Mouse (Mus musculus) midbrain, embryonic 12.5 days (tissue): ENCODE results near the gene Arhgap9. TPM values are rescaled to one million over a fixed set of nuclear protein-coding genes. Genes with fewer than 3 reads are reported as not detected.

Source experiments
- ATAC-seq: fragments of 200-750 bp; cut with Nextera tagmentation; 2 replicates; pipeline ENCODE4 v1.8.0; 2017; ENCODE audit warnings: low read depth, moderate TSS enrichment, moderate library complexity; ENCODE audit not compliant: low FRiP score
- H3K27ac ChIP-seq: fragments of 300-500 bp; sonication (generic); replicated peaks from 2 replicates; pipeline ENCODE4 v1.5.1; 2016; ENCODE audit warnings: mild to moderate bottlenecking
- H3K27me3 ChIP-seq: fragments of 300-500 bp; sonication (generic); 2 replicates; pipeline ENCODE4 v1.6.1; 2016; ENCODE audit warnings: mild to moderate bottlenecking
- H3K36me3 ChIP-seq: fragments of 300-500 bp; sonication (generic); 2 replicates; pipeline ENCODE4 v1.6.1; 2016
- H3K4me1 ChIP-seq: fragments of 300-500 bp; sonication (generic); 2 replicates; pipeline ENCODE4 v1.6.1; 2016
- H3K4me2 ChIP-seq: fragments of 300-500 bp; sonication (generic); replicated peaks from 2 replicates; pipeline ENCODE4 v1.6.1; 2016; ENCODE audit warnings: mild to moderate bottlenecking, moderate library complexity
- H3K4me3 ChIP-seq: fragments of 300-500 bp; sonication (generic); 2 replicates; pipeline ENCODE4 v1.5.1; 2016; ENCODE audit warnings: mild to moderate bottlenecking
- H3K9ac ChIP-seq: fragments of 300-500 bp; sonication (generic); replicated peaks from 2 replicates; pipeline ENCODE4 v1.6.1; 2016; ENCODE audit warnings: mild to moderate bottlenecking, moderate library complexity
- H3K9me3 ChIP-seq: fragments of 300-500 bp; sonication (generic); 2 replicates; pipeline ENCODE4 v1.6.1; 2016; ENCODE audit warnings: mild to moderate bottlenecking
- WGBS: fragments of 180-500 bp; shearing (Covaris S2); methylation state at CpG from one replicate; pipeline ENCODE4 v1.1.7; 2016; 5-methylcytosine and 5-hydroxymethylcytosine counted together
- polyA plus RNA-seq: library from polyadenylated mRNA; unstranded; fragments of >200 nt; fragmentation: Nextera tagmentation; extraction: Ambion mirVana; gene quantifications from 2 replicates; pipeline ENCODE4 v1.2.1, GENCODE M21; 2016

Gene Arhgap9
- polyA plus RNA-seq, 1 experiment from 2014 or later, result 1.1 TPM

- no peak within 1 kb of the TSS for H3K27ac ChIP-seq
- H3K4me1 ChIP-seq, result peaks cover 7% of the 10 kb centered on the region; the same call in 1 of the 2 replicates
- ATAC-seq, result no peak
- H3K4me3 ChIP-seq, result no peak within 1 kb of the TSS
- peaks cover 24% of the 10 kb centered on the region for H3K27me3 ChIP-seq
- H3K9ac ChIP-seq, result no peak within 1 kb of the TSS
- no peaks in the 10 kb centered on the region for H3K36me3 ChIP-seq
- 86% methylated on average over 18 of the region's 18 CpGs for WGBS
- no peaks in the 10 kb centered on the region for H3K9me3 ChIP-seq
- H3K4me2 ChIP-seq, result no peak within 1 kb of the TSS
These were observed 32.4 kb downstream of the Arhgap9 start, which contains the start of gene Inhbe for GRCm38 (mm10) chr10:127353909-127354895. Gene Inhbe, minus strand, starts transcription at chr10:127354411.

- Histone ChIP-seq H3K9ac (no peak overlapping the region), H3K36me3 (no peaks in the 10 kb centered on the region), H3K9me3 (no peaks in the 10 kb centered on the region), H3K27me3 (peaks cover 21% of the 10 kb centered on the region), H3K27ac (no peak overlapping the region), H3K4me1 (peaks cover 7% of the 10 kb centered on the region; the same call in 1 of the 2 replicates), H3K4me2 (no peak overlapping the region), H3K4me3 (no peak overlapping the region)
- WGBS, result 39% methylated on average over 10 of the region's 10 CpGs
- ATAC-seq, result no peak
These were observed 33.6 kb downstream of the Arhgap9 start for GRCm38 (mm10) chr10:127355336-127355735.

GRCm38 (mm10) chr10:127360714-127361113 is 39.0 kb downstream of the Arhgap9 start:
- no peak overlapping the region for H3K4me2 ChIP-seq
- no peaks in the 10 kb centered on the region for H3K27me3 ChIP-seq
- no peaks in the 10 kb centered on the region for H3K9me3 ChIP-seq
- no peak overlapping the region for H3K9ac ChIP-seq
- ATAC-seq, result no peak
- no peaks in the 10 kb centered on the region for H3K4me1 ChIP-seq
- H3K4me3 ChIP-seq, result no peak overlapping the region
- no peak overlapping the region for H3K27ac ChIP-seq
- H3K36me3 ChIP-seq, result no peaks in the 10 kb centered on the region
- 88% methylated on average over 3 of the region's 3 CpGs for WGBS

GRCm38 (mm10) chr10:127367116-127367515 is 45.4 kb downstream of the Arhgap9 start:
- Histone ChIP-seq H3K9ac (no peak overlapping the region), H3K27me3 (no peaks in the 10 kb centered on the region), H3K9me3 (no peaks in the 10 kb centered on the region), H3K4me2 (no peak overlapping the region), H3K4me3 (no peak overlapping the region), H3K27ac (no peak overlapping the region), H3K4me1 (no peaks in the 10 kb centered on the region), H3K36me3 (no peaks in the 10 kb centered on the region)
- ATAC-seq, result no peak
- 65% methylated on average over 5 of the region's 5 CpGs for WGBS

DNA sequence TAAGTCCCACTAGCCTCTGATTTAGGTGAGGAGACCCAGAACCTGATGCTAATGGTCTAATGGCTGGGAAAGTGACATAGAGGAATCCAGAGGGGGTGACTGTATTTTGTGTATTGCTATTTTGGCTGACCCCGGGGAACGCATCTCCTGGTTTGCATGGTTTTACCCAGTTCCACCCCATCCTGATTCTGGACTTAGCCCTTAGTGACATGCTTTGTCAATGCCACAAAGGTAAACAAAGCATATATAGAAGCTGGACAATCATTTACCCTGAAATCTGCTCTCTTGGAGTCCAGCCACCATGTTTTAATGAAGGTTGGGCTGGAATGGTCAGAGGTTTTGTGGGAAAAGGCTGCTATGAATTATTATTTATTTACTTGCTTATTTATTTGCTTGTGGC is 46.5 kb downstream of the Arhgap9 start:
- Histone ChIP-seq H3K9ac (no peak overlapping the region), H3K4me1 (no peaks in the 10 kb centered on the region), H3K36me3 (no peaks in the 10 kb centered on the region), H3K4me3 (no peak overlapping the region), H3K9me3 (no peaks in the 10 kb centered on the region), H3K4me2 (no peak overlapping the region), H3K27me3 (no peaks in the 10 kb centered on the region), H3K27ac (no peak overlapping the region)
- no peak for ATAC-seq
- 84% methylated on average over 2 of the region's 2 CpGs for WGBS

DNA sequence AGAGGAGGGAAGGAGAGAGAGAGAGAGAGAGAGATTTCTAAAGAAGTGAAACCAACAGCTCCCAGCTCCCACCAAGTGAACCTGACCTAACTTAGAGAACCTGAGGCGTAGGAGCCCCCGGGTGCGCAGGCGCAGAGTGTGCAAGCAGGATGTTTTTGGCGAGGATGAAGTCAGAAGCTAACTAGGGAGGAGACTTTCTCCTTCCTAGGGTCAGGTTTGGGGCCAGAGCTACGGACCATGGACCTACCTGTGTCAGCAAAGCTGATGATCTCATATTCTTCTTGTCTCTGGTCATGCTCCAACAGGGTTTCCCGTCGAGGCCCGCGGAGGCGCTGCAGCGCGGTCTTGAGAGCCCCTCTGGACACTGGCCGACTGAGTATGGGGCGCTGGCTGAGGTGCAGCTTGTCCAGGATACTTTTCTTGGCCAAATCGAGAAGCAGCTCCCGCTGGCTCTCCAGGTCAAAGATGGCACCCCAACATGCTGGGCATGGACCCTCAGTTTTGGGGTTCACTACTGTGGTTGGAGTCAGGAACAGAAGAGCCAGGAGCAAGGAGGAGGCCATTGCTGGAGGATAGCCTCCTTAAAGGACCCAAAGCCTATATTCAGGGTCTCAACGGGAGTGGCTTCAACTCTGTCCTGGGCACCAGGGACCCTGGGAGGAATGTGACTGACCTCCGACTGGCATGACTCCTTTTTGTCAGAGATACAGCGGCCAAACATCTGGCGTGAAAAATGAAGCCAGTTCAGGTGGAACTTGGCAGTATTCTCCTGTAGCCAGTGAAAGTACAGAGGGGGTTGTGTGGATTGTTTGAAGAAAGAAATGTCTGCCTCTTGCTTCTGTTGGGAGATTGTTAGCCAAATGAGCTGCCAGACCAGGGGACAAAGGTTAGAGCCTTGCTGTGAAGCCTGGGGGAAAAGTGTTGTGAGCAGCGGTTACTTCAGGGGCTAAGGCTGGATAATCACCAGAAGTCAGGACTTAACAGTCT is 48.4 kb downstream of the Arhgap9 start, which contains the start of gene Inhbc:
Gene Inhbc, minus strand, starts transcription at position 598 of the 987 bp plus-strand sequence.
- no peak for ATAC-seq
- no peaks in the 10 kb centered on the region for H3K9me3 ChIP-seq
- H3K4me3 ChIP-seq, result no peak within 1 kb of the TSS
- H3K27me3 ChIP-seq, result no peaks in the 10 kb centered on the region
- 78% methylated on average over 22 of the region's 22 CpGs for WGBS
- H3K9ac ChIP-seq, result no peak within 1 kb of the TSS
- no peak within 1 kb of the TSS for H3K4me2 ChIP-seq
- H3K4me1 ChIP-seq, result no peaks in the 10 kb centered on the region
- H3K27ac ChIP-seq, result no peak within 1 kb of the TSS
- H3K36me3 ChIP-seq, result no peaks in the 10 kb centered on the region

DNA sequence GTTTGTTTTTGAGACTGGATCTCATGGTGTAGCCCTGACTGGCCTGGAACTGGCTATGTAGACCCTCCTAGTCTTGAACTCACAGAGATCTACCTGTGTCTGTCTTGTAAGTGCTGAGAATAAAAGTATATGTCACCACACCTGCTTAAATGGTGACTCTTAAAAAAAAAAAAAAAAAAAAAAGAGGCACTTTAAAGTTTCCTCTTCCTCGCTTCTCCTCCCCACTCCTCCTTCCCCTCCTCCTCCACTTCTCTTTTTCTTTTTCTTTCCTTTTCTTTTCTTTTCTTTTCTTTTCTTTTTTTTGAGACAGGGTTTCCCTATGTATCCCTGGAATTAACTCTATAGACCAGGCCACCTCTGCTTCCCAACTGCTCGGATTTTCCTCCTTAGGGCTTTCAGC is 49.3 kb downstream of the Arhgap9 start:
- Histone ChIP-seq H3K27me3 (no peaks in the 10 kb centered on the region), H3K27ac (no peak overlapping the region), H3K4me3 (no peak overlapping the region), H3K9ac (no peak overlapping the region), H3K36me3 (no peaks in the 10 kb centered on the region), H3K4me2 (no peak overlapping the region), H3K9me3 (no peaks in the 10 kb centered on the region), H3K4me1 (no peaks in the 10 kb centered on the region)
- whole genome bisulfite sequencing, result 70% methylated on average over 2 of the region's 2 CpGs
- no peak for ATAC-seq

GRCm38 (mm10) chr10:127377700-127378099 is 55.9 kb downstream of the Arhgap9 start:
- H3K4me1 ChIP-seq, result peaks cover 9% of the 10 kb centered on the region
- no peak overlapping the region for H3K4me3 ChIP-seq
- no peaks in the 10 kb centered on the region for H3K27me3 ChIP-seq
- no peaks in the 10 kb centered on the region for H3K36me3 ChIP-seq
- H3K4me2 ChIP-seq, result no peak overlapping the region
- H3K9ac ChIP-seq, result no peak overlapping the region
- H3K9me3 ChIP-seq, result no peaks in the 10 kb centered on the region
- ATAC-seq, result no peak
- 79% methylated on average over 3 of the region's 3 CpGs for WGBS
- no peak overlapping the region for H3K27ac ChIP-seq

Other genes with a start within 250 kb of the Arhgap9 start
- gene Agap2, start 246.7 kb upstream of the Arhgap9 start, polyA plus RNA-seq, result 1.3 TPM in 2 replicates
- gene Os9, start 200.8 kb upstream of the Arhgap9 start, polyA plus RNA-seq, result 112 and 116 TPM in 2 replicates
- gene B4galnt1, start 156.7 kb upstream of the Arhgap9 start, polyA plus RNA-seq, result 15.2 and 17.7 TPM in 2 replicates
- 0.89 and 1.1 TPM in 2 replicates for gene Slc26a10, start 141.3 kb upstream of the Arhgap9 start, polyA plus RNA-seq
- 39.6 and 46.1 TPM in 2 replicates for gene Arhgef25, start 131.9 kb upstream of the Arhgap9 start, polyA plus RNA-seq
- gene Dtx3, start 126.2 kb upstream of the Arhgap9 start, polyA plus RNA-seq, result 204 and 205 TPM in 2 replicates
- gene Pip4k2c, start 110.4 kb upstream of the Arhgap9 start, polyA plus RNA-seq, result 17.0 and 18.1 TPM in 2 replicates
- 53.9 and 61.6 TPM in 2 replicates for gene Kif5a, start 58.6 kb upstream of the Arhgap9 start, polyA plus RNA-seq
- gene Dctn2, start 55.6 kb upstream of the Arhgap9 start, polyA plus RNA-seq, result 245 and 250 TPM in 2 replicates
- gene Mbd6, start 32.9 kb upstream of the Arhgap9 start, polyA plus RNA-seq, result 20.3 and 21.7 TPM in 2 replicates
- 156 and 166 TPM in 2 replicates for gene Mars, start 10.2 kb upstream of the Arhgap9 start, polyA plus RNA-seq
- gene Gli1, start 20.0 kb downstream of the Arhgap9 start, polyA plus RNA-seq, result 3.7 and 4.1 TPM in 2 replicates
- not detected in 2 replicates for gene Inhbe, start 32.4 kb downstream of the Arhgap9 start, polyA plus RNA-seq
- not detected in 2 replicates for gene Inhbc, start 48.5 kb downstream of the Arhgap9 start, polyA plus RNA-seq
- gene R3hdm2, start 58.4 kb downstream of the Arhgap9 start, polyA plus RNA-seq, result 40.7 and 42.1 TPM in 2 replicates
- 0.89 and 1.6 TPM in 2 replicates for gene Stac3, start 179.7 kb downstream of the Arhgap9 start, polyA plus RNA-seq
- gene Ndufa4l2, start 193.0 kb downstream of the Arhgap9 start, polyA plus RNA-seq, result 7.0 and 7.6 TPM in 2 replicates
- 75.1 and 77.8 TPM in 2 replicates for gene Shmt2, start 200.5 kb downstream of the Arhgap9 start, polyA plus RNA-seq
- gene Nxph4, start 212.6 kb downstream of the Arhgap9 start, polyA plus RNA-seq, result 55.9 and 58.2 TPM in 2 replicates